Mouse (Mus musculus) cerebellum, postnatal 36 days (tissue): ENCODE data around the gene Rasgef1c.

Experiments used
- DNase-seq, 2 experiments: peaks; one replicate each; pipeline ENCODE4 v3.0.0; 2021 to 2022; ENCODE audit warnings: mixed read lengths in 2 of 2

Rasgef1c gene

GRCm38 (mm10) chr11:49977963-49978568 is 76.4 kb downstream of the Rasgef1c start:
- no peak for DNase-seq

- no peak for DNase-seq
These were observed 77.3 kb downstream of the Rasgef1c start for GRCm38 (mm10) chr11:49978935-49979334.

GRCm38 (mm10) chr11:49980681-49981235 is 79.1 kb downstream of the Rasgef1c start:
- DNase-seq, result no peak

- no peak for DNase-seq
These were observed 79.8 kb downstream of the Rasgef1c start for GRCm38 (mm10) chr11:49981321-49981963.

- DNase-seq, result no peak
These were observed 80.5 kb downstream of the Rasgef1c start for GRCm38 (mm10) chr11:49982094-49982493.

- DNase-seq, result no peak
These were observed 81.2 kb downstream of the Rasgef1c start for GRCm38 (mm10) chr11:49982881-49983280.

- no peak for DNase-seq
These were observed 82.4 kb downstream of the Rasgef1c start for GRCm38 (mm10) chr11:49983875-49984552.

- no peak for DNase-seq
These were observed 83.4 kb downstream of the Rasgef1c start for GRCm38 (mm10) chr11:49985009-49985408.

- peak; percentile 70 to 79 for DNase-seq
These were observed 84.8 kb downstream of the Rasgef1c start for GRCm38 (mm10) chr11:49986277-49987036.

- DNase-seq, result no peak
These were observed 92.9 kb downstream of the Rasgef1c start for GRCm38 (mm10) chr11:49994536-49994935.

- DNase-seq, result no peak
These were observed 94.8 kb downstream of the Rasgef1c start for GRCm38 (mm10) chr11:49996398-49996797.

GRCm38 (mm10) chr11:49997321-49997720 is 95.7 kb downstream of the Rasgef1c start:
- no peak for DNase-seq

GRCm38 (mm10) chr11:50002853-50003252 is 101.2 kb downstream of the Rasgef1c start:
- DNase-seq, result no peak

- no peak for DNase-seq
These were observed 106.1 kb downstream of the Rasgef1c start for GRCm38 (mm10) chr11:50007776-50008175.

GRCm38 (mm10) chr11:50008231-50008630 is 106.6 kb downstream of the Rasgef1c start:
- no peak for DNase-seq

GRCm38 (mm10) chr11:50013016-50013415 is 111.4 kb downstream of the Rasgef1c start:
- DNase-seq, result no peak

GRCm38 (mm10) chr11:50016503-50016902 is 114.9 kb downstream of the Rasgef1c start:
- no peak for DNase-seq

- no peak for DNase-seq
These were observed 115.9 kb downstream of the Rasgef1c start for GRCm38 (mm10) chr11:50017511-50017910.

GRCm38 (mm10) chr11:50018848-50019247 is 117.2 kb downstream of the Rasgef1c start:
- DNase-seq, result no peak

GRCm38 (mm10) chr11:50022085-50022484 is 120.5 kb downstream of the Rasgef1c start:
- DNase-seq, result no peak

- DNase-seq, result no peak
These were observed 122.8 kb downstream of the Rasgef1c start for GRCm38 (mm10) chr11:50024445-50024832.

- peak; percentile 97 for DNase-seq
These were observed 123.4 kb downstream of the Rasgef1c start, which contains the start of gene Rnf130 for GRCm38 (mm10) chr11:50024833-50025720. TSS of gene Rnf130 (plus strand) at chr11:50025346.
